Mouse (Mus musculus) frontal cortex, postnatal 25 days (tissue): ENCODE results near the gene Gm960.
A peak's percentile ranks its signal among the peaks of the same experiment; 100 is the strongest.

Experiments
- DNase-seq, 2 experiments: peaks; one replicate each; pipeline ENCODE4 v3.0.0; 2022; ENCODE audit warnings: low spot score in 2 of 2

The Gm960 gene

DNA sequence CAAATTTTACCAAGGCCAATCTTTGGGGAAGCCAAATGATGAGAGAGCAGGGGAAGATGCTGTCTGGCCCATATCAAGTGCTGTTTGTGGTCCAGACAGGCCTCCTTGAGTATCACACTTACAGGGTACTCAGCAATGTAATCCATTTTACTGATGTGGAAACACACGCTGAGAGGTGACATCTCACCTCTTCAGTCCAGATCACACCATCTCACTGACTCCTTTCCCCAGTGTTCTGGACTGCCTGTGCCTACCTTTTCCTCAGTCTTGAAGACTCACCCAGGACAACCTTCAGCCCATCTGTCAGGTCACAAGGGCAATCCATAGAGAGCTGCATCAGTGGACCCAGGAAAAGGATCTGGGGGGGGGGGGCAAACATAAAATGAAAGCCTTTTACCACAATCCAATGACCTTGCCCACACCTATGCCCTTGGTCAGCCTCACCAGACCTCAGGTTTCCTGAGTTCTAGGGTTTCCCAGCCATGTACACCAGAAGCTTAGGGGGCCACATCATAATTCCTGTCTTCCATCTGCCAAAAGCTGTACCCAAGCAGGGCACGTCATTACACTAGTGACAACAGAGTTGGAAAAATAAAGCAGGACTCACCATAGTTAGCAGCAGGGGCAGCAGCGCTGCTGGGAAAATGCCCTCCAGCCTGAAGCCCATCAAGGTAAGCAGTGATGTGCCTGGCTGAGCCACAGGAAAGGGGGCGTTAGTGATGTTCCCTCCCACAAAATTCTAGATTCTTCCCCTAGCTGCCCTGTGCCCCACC, 73.9 kb downstream of the Gm960 start:
- DNase-seq, result no peak

GRCm38 (mm10) chr19:4624006-4624405, 74.5 kb downstream of the Gm960 start:
- no peak for DNase-seq

DNA sequence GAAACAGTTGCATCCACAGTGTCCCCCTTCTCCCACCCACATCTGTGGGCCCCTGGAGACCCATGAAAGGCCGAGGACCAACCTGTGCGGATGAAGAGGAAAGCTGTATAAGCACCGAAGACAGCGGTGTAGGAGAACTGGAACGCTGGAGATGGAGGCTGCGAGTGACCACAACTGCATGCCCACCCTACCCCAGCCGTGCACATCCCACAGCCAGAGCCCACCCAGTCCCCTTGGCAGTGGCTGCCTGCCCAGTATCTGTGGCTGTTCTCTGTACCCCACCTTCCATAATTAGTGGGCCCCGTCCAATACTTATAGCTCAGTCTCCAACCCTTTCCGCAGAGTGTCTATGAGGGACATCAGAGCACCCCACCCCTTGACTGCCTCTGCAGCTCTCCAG, 75.0 kb downstream of the Gm960 start:
- DNase-seq, result no peak

GRCm38 (mm10) chr19:4622780-4623179, 75.7 kb downstream of the Gm960 start:
- DNase-seq, result no peak

- no peak for DNase-seq
These were observed 77.7 kb downstream of the Gm960 start for GRCm38 (mm10) chr19:4620721-4621120.

DNA sequence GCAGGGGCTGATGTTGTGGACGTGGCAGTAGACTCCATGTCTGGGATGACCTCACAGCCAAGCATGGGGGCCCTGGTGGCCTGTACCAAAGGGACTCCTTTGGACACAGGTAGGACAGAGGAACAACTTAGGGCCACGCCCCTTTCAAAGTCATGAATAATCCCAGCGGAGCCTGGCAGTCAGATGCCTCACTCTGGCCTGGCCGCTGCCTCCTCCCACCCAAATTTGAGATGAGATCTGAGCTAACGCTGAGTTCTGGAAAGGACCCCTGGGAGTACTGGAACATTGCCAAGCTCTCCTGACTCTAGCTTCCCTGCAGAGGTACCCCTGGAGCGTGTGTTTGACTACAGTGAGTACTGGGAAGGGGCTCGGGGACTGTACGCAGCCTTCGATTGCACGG, 79.0 kb downstream of the Gm960 start:
- DNase-seq, result no peak

DNA sequence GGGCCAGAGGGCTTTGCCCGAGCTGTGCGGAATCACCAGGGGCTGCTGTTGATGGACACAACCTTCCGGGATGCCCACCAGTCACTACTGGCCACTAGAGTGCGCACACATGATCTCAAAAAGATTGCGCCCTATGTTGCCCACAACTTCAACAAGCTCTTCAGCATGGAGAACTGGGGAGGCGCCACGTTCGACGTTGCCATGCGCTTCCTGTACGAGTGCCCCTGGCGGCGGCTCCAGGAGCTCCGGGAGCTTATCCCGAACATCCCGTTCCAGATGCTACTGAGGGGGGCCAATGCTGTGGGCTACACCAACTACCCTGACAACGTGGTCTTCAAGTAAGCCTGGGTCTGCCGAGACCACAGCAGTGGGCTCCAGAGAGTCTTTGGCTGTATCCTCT, 80.3 kb downstream of the Gm960 start:
- DNase-seq, result peak in 1 of 2 experiments; percentile 8

DNA sequence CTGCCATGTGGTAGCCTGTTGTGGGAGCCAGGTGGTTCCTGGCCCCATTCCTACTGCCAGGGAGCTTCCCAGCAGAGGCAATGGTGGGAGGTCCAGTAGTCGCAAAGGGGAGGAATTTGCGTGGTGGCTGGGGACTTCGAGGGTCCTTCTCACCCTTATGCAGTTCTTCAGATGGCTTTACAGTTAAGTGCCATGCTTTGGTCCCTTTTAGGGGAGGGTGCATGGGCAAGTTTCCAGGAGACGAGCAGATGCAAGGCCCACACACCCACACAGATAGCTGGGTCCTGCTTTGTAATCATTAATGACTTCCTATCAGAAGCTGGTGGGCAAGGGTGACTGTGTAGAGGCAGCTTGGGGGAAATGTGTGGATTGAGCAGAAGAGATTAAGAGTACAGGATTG, 81.9 kb downstream of the Gm960 start:
- peak in 1 of 2 experiments; percentile 12 for DNase-seq

- peak; percentile 66 to 74 for DNase-seq
These were observed 83.0 kb downstream of the Gm960 start, which contains the start of gene Lrfn4 for GRCm38 (mm10) chr19:4615151-4616093. Gene Lrfn4 (minus strand): TSS chr19:4615667.

DNA sequence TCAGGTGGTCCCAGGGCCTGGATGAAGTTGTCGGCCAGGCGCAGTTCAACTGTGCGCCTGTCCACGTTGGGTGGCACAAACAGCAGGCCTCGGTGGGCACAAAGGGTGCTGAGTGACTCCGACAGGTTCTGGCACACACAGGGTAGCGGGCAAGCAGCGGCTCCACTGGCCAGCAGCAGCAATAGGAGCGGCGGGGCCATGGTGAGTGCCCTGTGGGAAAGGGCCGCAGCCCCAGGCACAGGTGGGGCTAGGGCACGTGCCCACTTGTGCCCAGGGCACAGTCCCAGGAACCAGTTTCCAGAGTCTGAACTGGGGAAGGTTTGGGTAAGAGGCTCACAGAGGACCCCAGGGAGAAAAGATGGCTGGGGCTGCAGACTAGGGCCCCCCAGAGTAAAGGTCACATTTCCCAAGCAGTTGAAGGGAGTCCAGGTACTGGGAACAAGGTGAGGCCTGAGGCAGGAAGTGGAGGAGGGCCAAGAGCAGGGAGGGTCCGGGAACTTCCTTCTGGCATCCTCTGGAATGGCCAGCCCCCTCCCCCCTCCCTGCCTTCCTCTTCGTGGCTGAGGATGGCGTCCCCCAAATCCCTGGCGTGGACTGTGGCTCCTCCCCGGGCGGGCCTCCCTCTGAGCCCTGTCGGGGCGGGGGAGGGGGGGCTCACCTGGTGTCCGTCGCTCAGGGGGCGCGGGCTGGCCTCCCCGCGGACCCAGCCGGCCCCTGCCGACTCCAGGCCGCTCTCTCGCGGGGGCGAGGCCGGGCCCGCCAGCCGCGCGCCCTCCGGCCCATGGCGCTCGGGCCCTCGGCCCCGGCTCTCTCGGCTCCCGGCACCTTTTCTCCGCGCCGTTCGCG, 83.9 kb downstream of the Gm960 start:
- DNase-seq, result no peak

DNA sequence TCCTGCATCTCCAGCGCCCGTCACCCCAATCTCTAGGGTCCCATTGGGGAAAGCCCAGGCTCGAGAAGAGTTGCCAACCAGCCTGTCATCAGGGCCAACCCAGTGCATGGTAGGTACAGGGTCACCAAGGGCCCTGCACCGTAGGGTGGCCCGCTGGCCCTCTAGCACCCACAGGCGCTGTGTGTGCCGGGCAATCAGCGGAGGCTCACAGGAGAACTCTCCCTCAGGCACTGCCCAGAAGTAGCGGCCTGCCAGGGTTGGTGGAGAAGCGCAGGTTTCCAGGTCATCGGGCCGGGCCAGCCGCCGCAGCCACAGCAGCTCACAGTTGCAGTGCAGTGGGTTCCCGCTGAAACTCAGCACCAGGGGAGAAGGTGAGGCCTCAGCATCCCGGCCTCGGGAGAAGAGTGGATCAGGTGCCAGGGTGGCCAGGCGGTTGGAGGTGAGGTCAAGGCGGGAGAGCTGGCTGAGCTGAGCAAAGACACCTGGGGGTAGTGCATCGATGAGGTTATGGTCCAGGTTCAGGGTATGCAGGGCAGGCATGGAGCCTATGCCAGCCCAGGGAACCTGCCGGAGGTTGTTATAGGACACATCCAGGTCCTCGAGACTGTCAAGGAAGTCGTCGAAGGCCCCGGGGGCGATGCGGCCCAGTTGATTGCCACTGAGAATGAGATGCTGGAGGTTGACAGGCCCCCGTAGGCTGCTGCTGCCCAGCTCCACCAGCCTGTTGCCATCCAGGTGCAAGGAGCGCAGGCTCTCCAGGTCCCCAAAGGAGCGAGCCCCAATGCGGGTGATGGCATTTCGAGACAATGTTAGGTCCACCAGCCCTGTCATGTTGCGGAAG, 84.8 kb downstream of the Gm960 start:
- DNase-seq, result no peak

GRCm38 (mm10) chr19:4612181-4612961, 86.1 kb downstream of the Gm960 start:
- DNase-seq, result peak in 1 of 2 experiments; percentile 2

DNA sequence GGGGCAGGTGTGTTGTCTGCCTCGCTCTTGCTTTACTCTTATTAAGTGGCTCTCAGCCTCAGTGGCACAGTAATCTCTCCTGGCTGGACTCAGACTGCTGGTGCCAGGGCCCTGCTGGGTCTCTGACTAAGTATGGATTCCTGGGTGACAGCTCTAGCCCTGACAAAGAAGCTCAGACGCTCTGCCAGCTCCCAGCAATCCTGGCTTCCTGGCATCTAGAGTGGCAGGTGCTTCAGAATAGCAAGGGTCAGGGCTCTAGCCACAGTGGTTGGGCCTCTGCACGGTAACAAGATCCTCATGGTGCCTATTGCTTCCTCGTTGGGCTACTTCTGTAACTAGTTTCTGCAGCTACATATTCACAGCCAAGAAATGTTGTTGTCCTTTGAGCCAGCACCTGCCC, 88.4 kb downstream of the Gm960 start:
- DNase-seq, result no peak

GRCm38 (mm10) chr19:4608511-4608910, 90.0 kb downstream of the Gm960 start:
- no peak for DNase-seq

DNA sequence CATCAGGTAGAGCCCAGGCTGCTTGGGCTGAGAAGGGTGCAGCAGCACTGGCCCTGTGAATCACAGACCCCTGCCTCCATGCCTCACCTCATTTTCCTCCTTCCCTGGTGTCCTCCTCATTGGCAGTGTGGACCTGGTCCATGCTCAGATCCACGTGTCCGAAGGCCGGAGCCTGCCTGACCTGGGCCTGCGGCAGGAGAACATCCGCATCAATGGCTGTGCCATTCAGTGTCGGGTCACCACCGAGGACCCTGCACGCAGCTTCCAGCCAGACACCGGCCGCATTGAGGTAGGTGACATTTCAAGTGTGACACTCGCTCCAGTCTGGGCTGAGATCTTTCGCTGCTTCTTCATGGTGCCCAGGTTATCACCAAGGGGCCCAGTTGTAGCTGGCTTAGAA, 91.1 kb downstream of the Gm960 start:
- DNase-seq, result no peak

DNA sequence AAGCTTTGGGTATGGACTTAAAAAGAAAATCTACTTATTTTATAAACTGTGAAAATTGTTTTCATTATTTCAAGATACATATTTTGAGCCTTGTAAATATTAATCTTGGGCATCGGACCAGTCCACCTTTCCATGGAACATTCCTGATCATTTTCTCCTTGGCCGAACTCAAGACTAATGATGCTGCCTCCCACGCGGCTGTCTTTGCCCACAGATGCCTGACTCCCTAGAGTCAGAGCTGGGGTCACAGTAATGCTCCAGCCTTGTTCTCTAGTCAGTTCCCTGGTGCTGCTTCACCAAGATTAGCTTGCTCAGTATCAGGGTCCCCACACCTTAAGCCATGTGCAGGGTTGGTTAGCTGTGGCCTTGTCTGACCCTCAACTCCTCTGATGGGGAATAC, 92.8 kb downstream of the Gm960 start:
- DNase-seq, result no peak

GRCm38 (mm10) chr19:4603801-4604723, 94.4 kb downstream of the Gm960 start:
- DNase-seq, result peak in 1 of 2 experiments; percentile 3

- DNase-seq, result no peak
These were observed 96.0 kb downstream of the Gm960 start for GRCm38 (mm10) chr19:4602459-4602858.

DNA sequence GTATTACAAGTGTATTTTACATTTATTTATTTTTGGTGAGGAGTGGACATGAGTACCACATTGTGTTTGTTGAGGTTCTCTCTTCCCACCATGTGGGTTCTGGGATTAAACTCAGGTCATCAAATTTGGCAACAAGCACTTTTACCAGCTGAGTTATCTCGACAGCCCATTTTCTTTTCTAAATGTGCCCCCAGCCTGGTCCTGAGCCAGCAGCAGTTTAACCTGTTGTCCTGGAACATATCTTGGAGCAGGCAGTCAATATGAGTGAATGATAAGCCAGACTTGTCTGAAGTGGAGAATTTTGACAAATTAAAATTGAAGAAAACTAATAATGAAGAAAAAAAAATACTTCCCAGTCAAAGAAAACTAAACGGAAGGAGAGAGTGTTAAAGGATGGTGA, 102.4 kb downstream of the Gm960 start:
- no peak for DNase-seq
